Mouse (Mus musculus) spleen, adult 2 months (tissue): ENCODE data around the gene Eno2. TPM values are rescaled to one million over a fixed set of nuclear protein-coding genes. Genes with fewer than 3 reads are reported as not detected.
A peak's percentile ranks its signal among the peaks of the same experiment; 100 is the strongest.

Experiments
- DNase-seq, 2 experiments: peaks; one replicate each; pipeline versions ENCODE4 v3.0.0 to v3.0.0-alpha.2; 2012 to 2021; ENCODE audit warnings: low spot score in 2 of 2, low read depth in 1 of 2
- H3K27ac ChIP-seq: fragments of 200-500 bp; 2 replicates; pipeline ENCODE4 v1.5.1; 2012; ENCODE audit warnings: low read length, inconsistent platforms; ENCODE audit not compliant: insufficient read depth
- H3K27me3 ChIP-seq: fragments of 200-500 bp; 2 replicates; pipeline ENCODE4 v1.6.1; 2012; ENCODE audit warnings: mild to moderate bottlenecking, moderate library complexity, low read length, inconsistent platforms; ENCODE audit not compliant: control insufficient read depth, insufficient read depth
- H3K36me3 ChIP-seq: fragments of 200-500 bp; 2 replicates; pipeline ENCODE4 v1.6.1; 2012; ENCODE audit warnings: mild to moderate bottlenecking, low read length, inconsistent platforms; ENCODE audit not compliant: control insufficient read depth, insufficient read depth
- H3K4me1 ChIP-seq: fragments of 200-500 bp; 2 replicates; pipeline ENCODE4 v1.6.1; 2011; ENCODE audit warnings: inconsistent platforms; ENCODE audit not compliant: control insufficient read depth, insufficient read depth, insufficient read length
- H3K4me3 ChIP-seq: fragments of 200-500 bp; 2 replicates; pipeline ENCODE4 v1.5.1; 2011; ENCODE audit warnings: mild to moderate bottlenecking, inconsistent platforms; ENCODE audit not compliant: insufficient read depth, insufficient read length; ENCODE audit errors: extremely low read depth
- CTCF ChIP-seq: fragments of 200-500 bp; IDR thresholded peaks from 2 replicates; pipeline ENCODE4 v1.5.1; 2011; ENCODE audit warnings: mild to moderate bottlenecking, inconsistent platforms; ENCODE audit not compliant: insufficient read depth, insufficient read length, insufficient replicate concordance; ENCODE audit errors: extremely low read depth
- POLR2A ChIP-seq: fragments of 200-500 bp; IDR thresholded peaks from 2 replicates; pipeline ENCODE4 v1.6.1; 2011; ENCODE audit warnings: low read depth, low read length, inconsistent platforms
- WGBS: fragments of 180-500 bp; shearing (Covaris S2); methylation state at CpG from one replicate; pipeline ENCODE4 v1.1.7; 2018; 5-methylcytosine and 5-hydroxymethylcytosine counted together
- polyA plus RNA-seq: library from polyadenylated mRNA; depleted of rRNA; stranded (reverse); fragments of >200 nt; gene quantifications from 2 replicates; pipeline ENCODE4 v1.2.3, GENCODE M21; 2012; rRNA removed

Gene Eno2
- polyA plus RNA-seq = 2.9 and 3.2 TPM in 2 replicates

- Histone ChIP-seq H3K27me3 (peaks cover 7% of the 10 kb centered on the region), H3K36me3 (no peaks in the 10 kb centered on the region), H3K4me1 (peaks cover 9% of the 10 kb centered on the region; the same call in 1 of the 2 replicates), H3K27ac (no peak within 1 kb of the TSS), H3K4me3 (peak within 1 kb of the TSS; percentile 55)
- no peak for TF ChIP-seq CTCF
- no peak for TF ChIP-seq POLR2A
- DNase-seq = no peak
- WGBS = 1% methylated on average over 49 of the region's 54 CpGs
Observed at GRCm38 (mm10) chr6:124769101-124769765, at the start of gene Eno2. Eno2 (minus strand) TSS chr6:124769673.

- 46% methylated on average over 8 of the region's 8 CpGs for WGBS
- Histone ChIP-seq H3K36me3 (peaks cover 33% of the 10 kb centered on the region), H3K27me3 (no peaks in the 10 kb centered on the region), H3K27ac (no peak overlapping the region), H3K4me3 (no peak overlapping the region), H3K4me1 (0 out of 2 replicates have a peak, but pooled peaks cover 4% of the 10 kb centered on the region)
- no peak for DNase-seq
- TF ChIP-seq POLR2A (no peak), CTCF (no peak)
Observed at GRCm38 (mm10) chr6:124817971-124818370, 48.5 kb upstream of the Eno2 start.

GRCm38 (mm10) chr6:124817563-124817962 is 48.1 kb upstream of the Eno2 start:
- TF ChIP-seq POLR2A (no peak), CTCF (no peak)
- Histone ChIP-seq H3K36me3 (peaks cover 30% of the 10 kb centered on the region), H3K27me3 (no peaks in the 10 kb centered on the region), H3K4me1 (0 out of 2 replicates have a peak, but pooled peaks cover 4% of the 10 kb centered on the region), H3K27ac (no peak overlapping the region), H3K4me3 (no peak overlapping the region)
- WGBS = 94% methylated on average over 8 of the region's 8 CpGs
- peak in 1 of 2 experiments; percentile 3 for DNase-seq

- Histone ChIP-seq H3K36me3 (peaks cover 28% of the 10 kb centered on the region), H3K4me1 (0 out of 2 replicates have a peak, but pooled peaks cover 4% of the 10 kb centered on the region), H3K4me3 (no peak overlapping the region), H3K27ac (no peak overlapping the region), H3K27me3 (no peaks in the 10 kb centered on the region)
- peak in 1 of 2 experiments; percentile 1 for DNase-seq
- TF ChIP-seq CTCF (no peak), POLR2A (no peak)
- 93% methylated on average over 11 of the region's 11 CpGs for WGBS
Observed at GRCm38 (mm10) chr6:124817125-124817524, 47.7 kb upstream of the Eno2 start.

GRCm38 (mm10) chr6:124816611-124817010 is 47.1 kb upstream of the Eno2 start:
- TF ChIP-seq POLR2A (no peak), CTCF (no peak)
- H3K36me3 ChIP-seq = peaks cover 26% of the 10 kb centered on the region
- H3K4me1 ChIP-seq = 0 out of 2 replicates have a peak, but pooled peaks cover 4% of the 10 kb centered on the region
- WGBS = 98% methylated on average over 4 of the region's 4 CpGs
- DNase-seq = no peak
- no peaks in the 10 kb centered on the region for H3K27me3 ChIP-seq
- H3K4me3 ChIP-seq = no peak overlapping the region
- no peak overlapping the region for H3K27ac ChIP-seq

GRCm38 (mm10) chr6:124814858-124815774 is 45.6 kb upstream of the Eno2 start:
- no peak overlapping the region for H3K4me3 ChIP-seq
- WGBS = 88% methylated on average over 9 of the region's 9 CpGs
- no peaks in the 10 kb centered on the region for H3K27me3 ChIP-seq
- no peak overlapping the region for H3K27ac ChIP-seq
- DNase-seq = no peak
- H3K4me1 ChIP-seq = 0 out of 2 replicates have a peak, but pooled peaks cover 4% of the 10 kb centered on the region
- H3K36me3 ChIP-seq = peaks cover 14% of the 10 kb centered on the region
- TF ChIP-seq POLR2A = no peak
- no peak for TF ChIP-seq CTCF

- DNase-seq = no peak
- Histone ChIP-seq H3K27me3 (no peaks in the 10 kb centered on the region), H3K4me1 (0 out of 2 replicates have a peak, but pooled peaks cover 4% of the 10 kb centered on the region), H3K4me3 (no peak overlapping the region), H3K27ac (no peak overlapping the region), H3K36me3 (peaks cover 11% of the 10 kb centered on the region)
- no peak for TF ChIP-seq CTCF
- TF ChIP-seq POLR2A = no peak
- 58% methylated on average over 8 of the region's 8 CpGs for WGBS
Observed at GRCm38 (mm10) chr6:124814448-124814847, 45.0 kb upstream of the Eno2 start.
